Mouse (Mus musculus): ENCODE data around the gene Fmnl2. TPM values are rescaled to one million over a fixed set of nuclear protein-coding genes. Genes with fewer than 3 reads are reported as not detected.

Gene Fmnl2
- total and polyA plus RNA-seq, 3 experiments, result 1.2 to 6.3 (median 4.5) TPM

DNA sequence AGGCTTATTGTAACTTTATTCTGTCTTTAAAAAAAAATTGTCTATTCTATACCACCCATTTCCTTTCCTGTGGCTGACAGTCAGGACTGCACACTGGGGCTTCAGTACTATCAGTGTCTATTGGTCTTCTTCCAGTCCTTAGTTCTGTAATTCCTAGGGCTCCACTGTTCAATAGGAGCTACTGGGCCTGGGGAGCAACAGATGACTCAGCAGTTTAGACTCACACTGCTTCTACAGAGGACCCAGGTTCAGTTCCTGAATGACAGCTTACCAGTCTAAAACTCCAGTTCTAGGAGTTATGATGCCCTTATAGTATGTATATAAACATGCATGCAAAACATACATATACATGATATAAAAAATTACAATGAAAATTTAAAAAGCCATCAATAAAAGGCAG, 289.2 kb downstream of the Fmnl2 start:
- intact Hi-C loops (cut with DNase I), result no loop called here
- Histone ChIP-seq H3K9ac (ENCODE audit: low read depth, low read length) (no peak overlapping the region), H3K27me3 (ENCODE audit: control insufficient read depth, insufficient read depth, low read length) (no peaks in the 10 kb centered on the region), H3K79me2 (replicated peaks; ENCODE audit: control insufficient read depth, insufficient read depth, low read length) (no peaks in the 10 kb centered on the region), H3K36me3 (ENCODE audit: control insufficient read depth, insufficient read depth, low read length) (no peaks in the 10 kb centered on the region; the same call in 1 of the 2 replicates), H3K27ac (no peak overlapping the region), H3K4me3 (no peak overlapping the region), H3K4me1 (ENCODE audit: control insufficient read depth, insufficient read depth, low read length) (no peaks in the 10 kb centered on the region)
- DNase-seq, result no peak
- TF ChIP-seq EP300 (IDR thresholded peaks at IDR 0.05; ENCODE audit: insufficient read depth, low read depth, low read length), result no peak
- no peak for TF ChIP-seq CTCF (IDR thresholded peaks at IDR 0.05)
- TF ChIP-seq POLR2A (IDR thresholded peaks at IDR 0.05; ENCODE audit: insufficient read depth, low read depth, low read length), result no peak

- Histone ChIP-seq H3K9ac (ENCODE audit: low read depth, low read length) (no peak overlapping the region), H3K79me2 (replicated peaks; ENCODE audit: control insufficient read depth, insufficient read depth, low read length) (no peaks in the 10 kb centered on the region), H3K4me1 (ENCODE audit: control insufficient read depth, insufficient read depth, low read length) (no peaks in the 10 kb centered on the region), H3K27me3 (ENCODE audit: control insufficient read depth, insufficient read depth, low read length) (no peaks in the 10 kb centered on the region), H3K4me3 (no peak overlapping the region), H3K27ac (no peak overlapping the region), H3K36me3 (ENCODE audit: control insufficient read depth, insufficient read depth, low read length) (peaks cover 2% of the 10 kb centered on the region; the same call in 1 of the 2 replicates)
- TF ChIP-seq CTCF (IDR thresholded peaks at IDR 0.05), result no peak
- TF ChIP-seq POLR2A (IDR thresholded peaks at IDR 0.05; ENCODE audit: insufficient read depth, low read depth, low read length), result no peak
- TF ChIP-seq EP300 (IDR thresholded peaks at IDR 0.05; ENCODE audit: insufficient read depth, low read depth, low read length), result no peak
- intact Hi-C loops (cut with DNase I), result no loop called here
- DNase-seq, result no peak
Measured at GRCm38 (mm10) chr2:53173966-53174365, 316.3 kb downstream of the Fmnl2 start.

- intact Hi-C loops (cut with DNase I), result no loop called here
- TF ChIP-seq CTCF (IDR thresholded peaks at IDR 0.05) (no peak), EP300 (IDR thresholded peaks at IDR 0.05; ENCODE audit: insufficient read depth, low read depth, low read length) (no peak), POLR2A (IDR thresholded peaks at IDR 0.05; ENCODE audit: insufficient read depth, low read depth, low read length) (no peak)
- H3K27me3 ChIP-seq (ENCODE audit: control insufficient read depth, insufficient read depth, low read length), result no peaks in the 10 kb centered on the region
- no peak overlapping the region for H3K27ac ChIP-seq
- no peak overlapping the region for H3K9ac ChIP-seq (ENCODE audit: low read depth, low read length)
- no peak overlapping the region for H3K4me3 ChIP-seq
- no peak for DNase-seq
- 73% methylated on average over 3 of the region's 3 CpGs for WGBS
- H3K36me3 ChIP-seq (ENCODE audit: control insufficient read depth, insufficient read depth, low read length), result peaks cover 3% of the 10 kb centered on the region; the same call in 1 of the 2 replicates
- no peaks in the 10 kb centered on the region for H3K79me2 ChIP-seq (replicated peaks; ENCODE audit: control insufficient read depth, insufficient read depth, low read length)
- no peaks in the 10 kb centered on the region for H3K4me1 ChIP-seq (ENCODE audit: control insufficient read depth, insufficient read depth, low read length)
Measured at GRCm38 (mm10) chr2:53178966-53179365, 321.3 kb downstream of the Fmnl2 start.

GRCm38 (mm10) chr2:53179876-53180275, 322.2 kb downstream of the Fmnl2 start:
- no peak for TF ChIP-seq CTCF (IDR thresholded peaks at IDR 0.05)
- no peak for TF ChIP-seq EP300 (IDR thresholded peaks at IDR 0.05; ENCODE audit: insufficient read depth, low read depth, low read length)
- Histone ChIP-seq H3K4me3 (no peak overlapping the region), H3K9ac (ENCODE audit: low read depth, low read length) (no peak overlapping the region), H3K4me1 (ENCODE audit: control insufficient read depth, insufficient read depth, low read length) (no peaks in the 10 kb centered on the region), H3K79me2 (replicated peaks; ENCODE audit: control insufficient read depth, insufficient read depth, low read length) (no peaks in the 10 kb centered on the region), H3K27me3 (ENCODE audit: control insufficient read depth, insufficient read depth, low read length) (no peaks in the 10 kb centered on the region), H3K36me3 (ENCODE audit: control insufficient read depth, insufficient read depth, low read length) (peaks cover 1% of the 10 kb centered on the region; the same call in 1 of the 2 replicates), H3K27ac (no peak overlapping the region)
- DNase-seq, result no peak
- intact Hi-C loops (cut with DNase I), result no loop called here

Other genes starting within 250 kb of the Fmnl2 start
- under 1 TPM; 0.29 to 0.61 TPM for gene Cacnb4, start 181.0 kb upstream of the Fmnl2 start, total RNA-seq (2021)
- gene Cacnb4, start 181.0 kb upstream of the Fmnl2 start, polyA plus RNA-seq (2012; rRNA removed), result 0.16 and 0.35 TPM in 2 replicates
- 10 to 100 TPM; 16.4 to 17.1 TPM for gene Stam2, start 115.6 kb upstream of the Fmnl2 start, total RNA-seq (2021)
- gene Stam2, start 115.6 kb upstream of the Fmnl2 start, polyA plus RNA-seq (2012; rRNA removed), result 5.9 and 8.8 TPM in 2 replicates

Data from heart, adult 2 months (tissue).